Mouse (Mus musculus): ENCODE data around the gene Nbr1.

- TF ChIP-seq CTCF (IDR thresholded peaks at IDR 0.05; ENCODE audit: extremely low read depth, insufficient read depth, insufficient read length, insufficient replicate concordance) (no peak), POLR2A (IDR thresholded peaks at IDR 0.05; ENCODE audit: low read depth, low read length) (no peak)
Observed at GRCm38 (mm10) chr11:101610445-101610844, 58.5 kb downstream of the Nbr1 start.

All from spleen, adult 2 months (tissue).